Mouse (Mus musculus) spleen, adult 12 weeks (tissue): Measurements from ENCODE around the gene Grhpr.
"Not testable (repeated sequence)": the region's sequence is repeated elsewhere in the genome, so short reads cannot be mapped to it uniquely, and the experiment has no call there.

Source experiments
- DNase-seq: peaks from one replicate; pipeline ENCODE4 v3.0.0; 2022; ENCODE audit warnings: low spot score

The Grhpr gene

DNA sequence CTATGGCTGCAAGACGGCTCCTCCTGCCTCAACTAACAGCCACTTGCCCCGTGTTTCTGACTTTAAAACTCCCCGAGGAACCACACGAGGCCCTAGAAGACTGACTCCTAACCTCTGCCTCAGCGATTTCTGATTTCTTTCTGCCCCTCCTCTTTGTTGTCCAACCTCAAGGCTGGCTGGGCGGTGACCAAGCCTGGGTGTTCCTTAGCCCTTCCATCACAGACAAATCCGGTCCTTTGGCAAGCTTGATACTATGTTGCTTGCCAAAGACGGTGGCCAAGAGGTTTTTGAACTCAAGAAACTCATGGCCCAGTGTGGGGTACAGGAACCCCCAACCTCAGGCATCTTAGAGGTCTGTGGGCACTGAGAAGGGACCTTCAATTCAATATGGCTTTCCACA is 6.9 kb upstream of the Grhpr start:
- no peak for DNase-seq

DNA sequence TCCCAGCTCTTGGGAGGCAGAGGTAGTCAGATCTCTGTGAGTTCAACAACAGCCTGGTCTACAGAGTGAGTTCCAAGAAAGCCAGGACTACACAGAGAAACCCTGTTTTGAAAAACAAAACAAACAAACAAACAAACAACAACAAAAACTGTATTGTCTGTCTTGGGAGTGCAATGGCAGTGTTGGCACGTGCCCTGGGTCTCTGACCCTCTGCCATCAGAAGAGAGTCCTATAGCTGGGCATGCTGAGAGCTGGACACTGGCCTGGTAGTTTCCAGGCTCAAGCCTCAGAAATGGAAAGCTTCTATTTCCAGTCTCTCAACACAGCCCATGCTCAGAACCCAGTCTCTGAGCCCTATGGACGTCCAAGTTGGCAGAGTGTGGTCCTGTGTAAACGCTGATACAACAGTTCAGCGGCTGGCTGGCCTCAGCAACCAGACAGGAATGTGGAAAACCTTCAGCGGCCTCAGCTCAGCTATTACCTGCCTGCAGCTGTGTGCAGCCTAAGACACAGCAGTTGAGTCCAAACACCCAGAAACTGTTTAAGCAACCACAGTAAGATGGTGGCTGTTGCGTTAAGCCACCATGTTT is 5.1 kb upstream of the Grhpr start:
- no peak for DNase-seq

DNA sequence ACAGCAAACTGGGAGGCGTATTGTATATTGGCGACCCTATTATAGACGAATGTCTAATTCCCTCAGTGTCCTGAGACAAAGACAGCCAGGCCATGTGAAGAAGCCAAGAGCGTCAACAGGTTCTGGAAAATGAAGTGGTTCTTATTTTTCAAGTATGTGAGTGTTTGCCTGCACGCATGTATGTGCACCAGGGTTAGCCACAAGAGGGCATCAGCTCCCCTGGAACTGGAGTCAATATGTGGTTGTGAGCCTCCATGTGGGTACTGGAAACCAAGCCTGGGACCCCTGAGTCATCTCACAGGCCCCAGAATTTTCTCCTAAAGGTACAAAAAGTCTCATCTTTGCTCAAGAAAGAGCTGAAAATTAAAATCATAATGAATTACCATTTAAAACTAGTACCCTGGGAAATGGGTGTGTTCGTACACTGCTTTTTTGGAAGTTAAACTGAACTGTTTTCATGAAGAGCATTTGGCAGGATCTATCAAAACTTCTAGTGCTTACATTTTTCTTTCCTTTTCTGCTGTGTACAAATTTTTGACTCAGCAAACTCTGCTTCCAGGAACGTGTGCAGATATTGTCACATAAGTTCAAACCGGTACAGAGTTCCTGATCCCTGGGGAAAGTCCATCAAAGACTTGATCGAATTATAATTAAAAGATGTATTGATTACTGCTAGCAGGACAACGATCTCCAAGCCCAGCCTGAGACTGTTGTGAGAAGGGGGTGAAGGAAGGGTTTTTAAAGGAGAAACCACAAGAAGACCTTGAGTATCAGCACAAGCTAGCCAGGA is 4.1 kb upstream of the Grhpr start:
- DNase-seq: no peak

DNA sequence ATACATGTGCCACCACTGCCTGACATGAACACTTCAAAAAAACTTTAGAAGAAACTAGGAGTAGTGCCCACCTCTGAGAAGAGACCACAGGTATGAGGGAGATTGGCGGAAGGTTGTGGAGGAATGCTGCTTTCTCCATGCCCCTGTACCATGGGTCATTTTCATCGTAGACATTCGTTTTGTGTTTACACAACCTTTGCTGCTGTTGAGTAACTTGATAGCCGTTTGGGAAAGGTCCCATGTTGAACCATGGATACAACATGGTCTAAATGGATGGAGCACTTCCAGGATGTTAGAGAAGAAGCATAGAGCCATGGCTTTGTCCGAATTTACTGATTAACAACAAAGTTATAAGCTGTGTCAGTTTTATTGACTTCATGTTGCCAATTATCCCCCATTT is 3.0 kb upstream of the Grhpr start:
- DNase-seq: no peak

DNA sequence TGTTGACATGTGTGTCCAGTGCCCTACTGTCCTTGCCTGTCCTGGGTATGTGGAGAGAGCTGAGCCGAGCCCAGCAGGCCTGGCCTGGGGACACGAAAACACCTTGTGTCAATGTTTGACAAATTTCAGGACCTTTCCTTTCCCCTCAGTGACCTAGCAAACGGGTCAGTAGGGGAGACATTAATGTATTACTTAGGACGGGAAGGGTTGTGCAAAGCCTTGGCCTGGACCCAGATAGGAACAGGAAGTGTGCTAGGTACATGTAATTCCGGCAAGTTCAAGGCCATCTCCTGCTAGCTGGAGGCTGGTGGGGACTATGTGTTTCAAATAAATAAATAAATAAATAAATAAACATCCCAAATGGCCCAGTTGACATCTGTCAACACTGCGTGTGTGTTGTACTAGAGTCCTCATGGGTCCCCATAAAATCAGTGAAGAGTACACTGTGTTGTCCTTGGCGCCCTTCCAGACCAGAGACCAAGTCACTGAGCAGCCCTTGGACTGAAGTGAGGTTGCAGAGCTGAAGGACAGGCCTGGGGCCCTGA is 1.3 kb upstream of the Grhpr start:
- DNase-seq: no peak

DNA sequence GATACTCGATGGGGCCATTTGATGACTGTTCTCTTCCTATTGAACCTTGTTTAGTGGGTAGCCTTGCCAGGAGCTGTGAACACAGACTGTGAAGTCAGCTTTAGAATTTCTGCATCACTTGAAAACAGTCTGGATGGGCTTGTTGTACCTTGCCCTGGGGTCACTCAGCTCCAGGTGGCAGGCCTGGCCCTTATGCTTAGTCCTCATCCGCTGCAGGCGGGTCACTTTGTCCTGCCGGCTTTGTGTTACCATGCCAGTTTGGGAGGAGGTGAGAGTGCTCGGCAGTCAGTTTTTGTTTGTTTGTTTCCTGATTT is 736 bp downstream of the Grhpr start:
- no peak for DNase-seq

DNA sequence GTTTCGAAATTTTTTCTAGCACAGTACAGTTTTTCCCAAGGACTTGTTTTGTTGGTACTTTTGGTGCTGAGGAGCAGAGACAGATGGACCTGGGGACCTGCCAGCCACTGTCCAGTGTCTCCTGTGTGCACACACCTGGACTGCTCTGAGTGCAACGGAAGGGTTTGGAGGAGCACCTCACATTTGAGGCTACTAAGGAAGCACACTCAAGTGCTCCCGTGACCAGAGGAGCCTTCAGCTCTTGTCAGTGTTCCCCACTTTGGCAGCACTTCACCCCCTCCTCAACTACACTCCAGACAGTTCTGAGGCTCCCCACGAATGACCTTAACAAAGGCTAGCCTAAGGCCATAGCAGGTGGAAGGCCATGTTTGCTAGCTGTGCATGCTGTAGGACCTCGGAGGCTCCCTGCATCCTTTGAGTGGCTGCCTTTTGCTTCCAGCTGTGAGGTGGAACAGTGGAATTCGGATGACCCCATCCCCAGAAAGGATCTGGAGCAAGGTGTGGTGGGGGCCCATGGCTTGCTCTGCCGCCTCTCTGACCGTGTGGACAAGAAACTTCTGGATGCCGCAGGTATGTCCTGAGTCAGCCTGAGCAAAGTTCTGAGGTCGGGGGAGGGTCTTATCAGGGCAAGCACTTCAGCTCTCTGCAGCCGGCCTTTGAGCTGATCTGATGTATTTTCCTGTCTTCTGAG is 1.4 kb downstream of the Grhpr start:
- DNase-seq: no peak

DNA sequence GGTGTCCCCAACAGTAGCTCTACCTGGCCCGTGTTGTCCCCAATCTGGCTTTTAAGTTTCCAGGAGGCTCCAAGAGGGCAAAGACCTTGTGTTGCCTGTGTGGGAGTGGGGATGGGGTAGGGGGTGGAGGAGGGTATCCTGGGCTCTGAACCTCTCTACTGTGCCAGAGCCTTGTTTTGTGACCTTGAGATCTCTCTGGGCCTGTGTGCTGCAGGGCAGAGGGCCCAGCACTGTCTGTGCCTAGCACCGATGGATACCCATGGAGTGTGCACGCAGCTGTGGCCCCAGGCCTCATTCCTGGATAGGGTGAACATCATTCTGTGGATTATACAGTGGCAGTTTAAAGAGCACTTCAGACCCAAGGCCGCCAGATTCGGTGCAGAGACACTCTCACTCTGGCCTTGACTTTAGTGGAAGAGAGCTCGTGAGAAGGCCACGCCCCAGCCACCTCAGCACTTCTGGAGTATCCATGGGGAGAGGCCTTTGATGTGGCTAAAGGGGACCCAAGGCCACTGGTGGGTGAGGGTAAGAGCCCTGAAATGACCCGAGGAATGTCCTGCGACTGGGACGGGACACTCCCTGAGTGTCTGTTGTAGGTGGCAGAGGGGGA is 2.0 kb downstream of the Grhpr start:
- no peak for DNase-seq

DNA sequence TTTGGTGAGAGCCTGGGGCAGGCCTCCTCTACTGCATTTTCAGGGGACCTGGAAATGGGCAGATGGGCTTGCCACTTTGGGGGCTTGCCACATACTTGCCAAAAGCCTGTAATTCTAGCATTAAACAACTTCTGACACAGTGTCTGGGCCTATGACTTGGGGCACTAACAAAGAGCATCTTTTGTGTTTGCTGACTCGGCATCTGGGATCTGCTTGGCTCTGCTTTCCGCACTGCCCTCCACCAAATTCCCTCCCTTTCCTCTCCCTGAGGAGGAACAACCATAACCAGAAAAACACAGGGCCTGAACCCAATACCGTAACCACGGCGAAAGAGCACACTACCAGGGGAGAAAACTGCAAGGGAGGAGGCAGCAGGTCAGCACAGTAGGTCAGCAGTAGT is 9.4 kb downstream of the Grhpr start:
- no peak for DNase-seq

DNA sequence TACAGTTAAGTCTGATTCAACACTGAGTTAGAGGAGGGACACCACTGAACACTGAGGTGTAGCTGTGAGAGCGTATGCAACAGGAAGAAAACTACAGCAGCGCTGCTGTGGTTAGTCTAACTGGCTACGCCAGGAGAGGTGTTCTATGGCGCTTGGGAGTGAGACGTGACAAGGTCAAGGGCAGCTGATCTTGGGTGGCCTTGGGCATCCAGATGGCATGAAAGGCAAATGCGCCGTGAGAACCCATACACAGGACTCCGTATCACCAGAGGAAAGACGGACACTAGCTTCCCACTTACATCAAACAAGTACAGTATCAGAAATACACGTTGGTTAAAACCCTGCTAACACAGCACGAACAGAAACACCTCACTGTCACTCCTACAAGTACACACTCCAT is 11.1 kb downstream of the Grhpr start:
- not testable (repeated sequence) for DNase-seq

DNA sequence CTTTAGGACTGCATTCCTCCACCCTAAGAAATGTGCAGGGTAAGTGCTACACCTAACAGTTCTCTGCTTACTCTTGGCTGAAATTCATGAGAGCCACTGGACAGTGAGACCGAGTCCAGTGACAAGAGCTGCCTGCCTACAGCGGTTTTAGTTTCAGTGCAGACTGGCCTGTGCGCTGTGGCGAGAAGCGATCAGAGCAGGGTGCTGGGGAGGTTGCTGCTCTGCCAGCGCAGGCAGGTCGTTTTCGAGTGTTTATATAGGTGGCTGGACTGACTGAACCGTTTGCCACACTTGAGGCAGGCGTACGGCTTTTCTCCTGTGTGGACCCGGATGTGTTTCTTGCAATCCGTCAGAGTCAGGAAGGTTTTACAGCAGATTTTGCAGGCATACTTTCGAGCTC is 12.0 kb downstream of the Grhpr start:
- not testable (repeated sequence) for DNase-seq

DNA sequence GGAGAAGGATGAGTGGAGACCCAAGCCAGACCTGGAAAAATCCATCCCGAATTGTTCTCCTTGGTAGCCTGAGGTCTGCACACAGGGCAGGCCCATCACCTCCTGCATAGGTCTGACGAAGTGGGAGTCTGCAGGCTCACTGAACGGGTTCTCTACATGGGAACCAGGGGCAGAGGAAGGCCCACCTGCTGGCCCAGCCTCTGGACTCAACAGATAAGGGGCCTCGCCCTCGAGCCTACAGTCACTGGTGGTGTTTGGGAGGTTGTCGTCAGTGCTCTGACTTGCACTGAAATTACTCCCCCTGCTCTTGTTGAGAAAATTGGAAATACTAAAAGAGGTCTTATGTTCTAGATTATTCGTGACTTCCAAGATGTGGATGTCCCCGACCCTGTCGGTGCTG is 12.7 kb downstream of the Grhpr start:
- DNase-seq: peak; percentile 40

DNA sequence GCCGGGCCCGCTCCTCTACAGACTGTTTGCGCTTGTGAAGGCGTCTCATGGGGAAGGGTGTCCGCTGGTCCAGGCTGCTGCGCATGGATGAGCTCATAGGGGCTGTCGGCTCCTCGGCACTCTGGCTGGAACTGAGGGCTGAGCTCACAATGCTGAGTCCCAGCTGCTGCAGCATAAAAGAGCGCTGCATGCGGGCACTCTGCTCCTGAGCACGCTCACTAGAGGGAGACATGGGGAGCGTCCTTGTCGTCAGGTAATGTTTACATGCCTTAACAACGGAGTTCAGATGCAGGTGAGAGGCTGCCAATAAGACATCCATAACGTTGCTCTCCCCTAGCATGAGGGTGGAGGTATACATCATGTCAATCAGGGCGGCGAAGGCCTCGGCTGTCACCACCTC is 13.6 kb downstream of the Grhpr start:
- no peak for DNase-seq

DNA sequence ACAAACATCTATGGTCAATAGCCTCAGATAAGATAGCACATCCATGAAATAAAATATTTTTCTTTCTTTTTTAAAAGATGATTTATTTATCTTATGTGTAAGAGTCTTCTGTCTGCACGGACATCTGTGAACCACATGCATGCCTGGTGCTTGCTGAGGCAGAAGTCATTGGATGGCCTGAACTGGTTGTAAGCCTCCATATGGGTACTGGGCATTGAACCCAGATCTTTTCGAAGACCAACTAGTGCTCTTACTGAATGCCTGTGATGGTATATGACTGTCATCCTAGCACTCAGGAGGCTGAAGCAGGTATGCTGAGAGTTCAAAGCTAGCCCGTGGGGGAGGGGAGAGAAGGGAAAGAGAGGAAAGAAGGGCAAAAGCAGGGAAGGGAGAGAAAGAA is 16.9 kb downstream of the Grhpr start:
- DNase-seq: no peak

DNA sequence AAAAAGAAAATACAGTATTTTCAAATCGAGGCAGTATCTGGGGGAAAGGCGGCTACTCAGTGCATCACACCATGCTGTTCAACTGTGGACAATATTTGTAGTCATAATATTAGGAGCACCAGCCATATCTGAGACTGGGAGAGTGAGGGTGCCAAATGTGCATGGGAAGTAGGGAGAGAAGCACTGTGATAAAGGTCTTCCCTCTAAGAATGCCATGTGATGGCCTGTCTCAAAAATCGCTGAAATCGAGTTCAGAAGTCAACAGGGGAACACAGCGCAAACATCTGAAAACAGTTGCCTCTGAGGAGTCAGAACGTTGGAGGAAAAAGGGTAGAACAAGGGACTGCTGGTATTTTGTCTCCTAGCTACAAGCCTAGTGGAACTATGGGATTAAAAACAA is 18.8 kb downstream of the Grhpr start:
- no peak for DNase-seq

DNA sequence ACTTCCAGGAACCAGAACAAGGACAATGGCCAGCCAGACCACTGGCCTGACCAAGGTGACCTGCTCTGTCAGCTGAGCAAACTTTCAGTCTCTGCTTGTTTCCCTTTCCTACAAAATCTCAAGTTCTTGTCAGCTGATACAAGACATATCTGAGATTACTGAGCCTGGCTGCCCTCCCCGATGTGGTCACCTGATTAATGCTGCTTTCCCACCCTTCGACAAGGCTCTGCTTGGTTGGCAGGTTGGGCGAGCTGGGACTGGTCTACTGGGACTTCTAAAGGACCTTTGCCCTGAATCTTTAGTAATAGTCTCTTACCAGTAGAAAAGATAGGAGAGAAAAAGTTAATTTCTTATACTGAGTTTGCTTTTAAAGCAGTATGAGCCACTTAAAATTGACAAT is 24.3 kb downstream of the Grhpr start:
- DNase-seq: no peak

DNA sequence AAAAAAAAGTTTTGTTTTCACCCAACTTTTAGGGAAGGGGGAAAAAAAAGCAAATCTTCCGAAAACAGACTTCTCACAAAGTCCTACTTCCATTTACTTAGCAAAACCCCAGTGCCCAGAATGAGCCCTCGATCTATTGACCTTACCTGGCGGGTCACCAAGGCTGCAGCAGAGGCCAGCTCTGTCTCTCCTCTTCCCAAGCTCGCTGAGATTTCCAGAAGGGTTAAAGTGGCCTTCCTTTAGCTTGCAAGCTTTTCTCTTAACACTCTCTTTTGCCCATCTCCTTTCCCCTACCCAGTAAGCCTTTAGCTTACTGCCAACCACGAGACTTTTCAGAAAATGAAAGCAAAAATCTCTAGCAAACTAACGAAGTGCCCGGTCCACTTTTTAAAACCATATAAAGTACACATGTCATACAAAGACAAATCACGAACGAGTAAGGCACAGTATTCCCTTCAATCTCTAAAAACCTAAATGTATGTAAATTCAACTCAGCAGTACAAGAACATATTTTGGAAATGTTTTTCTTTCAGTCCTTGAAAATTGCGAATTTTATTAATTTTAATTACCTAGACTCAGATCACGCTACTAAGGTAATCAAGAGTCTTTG is 29.7 kb downstream of the Grhpr start:
- DNase-seq: no peak

DNA sequence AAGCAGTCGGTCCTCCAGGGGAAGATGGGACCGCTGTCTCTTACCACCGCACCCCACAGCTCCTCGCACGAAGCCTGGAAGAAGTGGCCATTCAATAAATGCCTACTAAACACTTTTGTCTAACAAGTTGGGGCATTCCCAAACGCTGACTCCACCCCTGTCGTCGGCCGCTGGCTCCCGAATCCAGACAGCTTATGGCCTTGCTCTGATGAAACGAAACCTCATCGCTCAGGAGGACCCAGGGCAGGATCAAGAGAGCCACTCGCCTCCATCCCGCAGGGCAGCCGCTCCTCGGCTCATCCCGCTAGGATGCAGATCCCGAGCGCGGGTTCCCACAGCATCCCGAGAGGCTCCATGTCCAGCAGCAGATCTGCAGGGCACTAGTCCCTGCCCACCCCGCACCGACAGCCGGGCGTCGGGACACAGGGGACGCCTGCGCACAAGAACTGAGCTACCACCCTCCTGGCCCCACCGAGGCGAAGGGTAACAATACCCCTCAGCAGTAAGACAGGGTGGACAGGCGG is 30.4 kb downstream of the Grhpr start:
- DNase-seq: peak; percentile 63

DNA sequence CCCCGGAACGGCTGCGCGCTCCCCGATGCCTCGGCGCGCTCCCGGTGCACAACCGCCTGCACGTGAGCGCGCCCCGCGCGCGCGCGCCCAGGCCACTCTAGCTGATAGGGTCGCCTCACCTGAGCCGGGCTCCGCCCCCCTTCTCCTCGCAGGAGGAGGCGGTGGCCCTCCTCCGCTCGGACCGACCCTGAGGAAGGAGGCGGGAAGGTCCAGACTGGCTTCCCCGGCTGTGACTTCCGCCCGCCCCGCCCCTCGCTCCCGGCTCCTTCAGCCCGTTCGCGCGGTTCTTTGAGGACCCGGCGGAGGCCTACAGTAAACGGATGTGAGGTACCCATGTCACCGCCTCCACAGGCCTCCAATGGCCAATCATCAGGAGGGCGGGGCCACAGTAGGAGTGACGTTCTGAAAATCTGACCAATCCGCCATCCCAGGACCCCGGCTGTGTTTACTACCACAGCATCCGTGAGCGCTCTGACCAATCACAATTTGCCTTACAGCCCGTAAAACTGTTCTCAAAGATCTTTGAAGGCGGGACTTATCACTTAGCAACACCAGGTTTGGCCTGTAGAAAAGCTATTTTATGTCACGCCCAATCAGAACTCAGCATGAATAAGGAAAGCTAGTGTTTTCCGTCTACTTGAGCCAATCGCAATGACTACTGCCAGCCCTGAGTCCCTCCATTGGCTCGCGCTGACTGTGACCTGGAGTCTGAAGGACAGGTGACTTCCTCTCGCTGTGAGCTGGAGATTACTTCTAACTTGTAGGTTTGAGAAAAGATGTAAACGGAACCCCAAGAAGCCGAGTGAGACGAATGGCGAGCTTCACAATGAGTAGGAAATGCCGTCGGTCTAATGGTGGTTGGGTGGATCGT is 31.1 kb downstream of the Grhpr start, which contains the start of gene Zbtb5:
Gene Zbtb5, minus strand, starts transcription at position 308 of the 871 bp plus-strand sequence.
- DNase-seq: peak; percentile 99

DNA sequence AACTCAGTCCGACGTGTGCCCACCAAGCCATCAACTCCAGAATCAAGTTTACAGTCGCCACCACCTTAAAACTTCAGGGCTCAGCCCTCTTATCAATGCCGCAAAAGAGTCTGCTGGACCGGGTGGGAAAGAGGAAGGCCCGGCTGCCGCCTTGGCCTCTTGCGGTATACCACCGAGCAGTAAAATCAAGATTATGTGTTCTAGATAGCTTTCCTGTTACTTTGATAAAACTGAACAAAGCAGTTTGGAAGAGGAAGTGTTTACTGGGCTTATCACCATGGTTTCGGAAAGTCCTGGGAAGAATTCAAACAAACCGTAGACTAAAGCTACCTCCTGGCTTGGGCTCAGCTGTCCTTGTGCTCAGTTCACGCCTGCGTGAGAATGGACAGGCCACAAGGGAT is 31.8 kb downstream of the Grhpr start:
- DNase-seq: no peak

DNA sequence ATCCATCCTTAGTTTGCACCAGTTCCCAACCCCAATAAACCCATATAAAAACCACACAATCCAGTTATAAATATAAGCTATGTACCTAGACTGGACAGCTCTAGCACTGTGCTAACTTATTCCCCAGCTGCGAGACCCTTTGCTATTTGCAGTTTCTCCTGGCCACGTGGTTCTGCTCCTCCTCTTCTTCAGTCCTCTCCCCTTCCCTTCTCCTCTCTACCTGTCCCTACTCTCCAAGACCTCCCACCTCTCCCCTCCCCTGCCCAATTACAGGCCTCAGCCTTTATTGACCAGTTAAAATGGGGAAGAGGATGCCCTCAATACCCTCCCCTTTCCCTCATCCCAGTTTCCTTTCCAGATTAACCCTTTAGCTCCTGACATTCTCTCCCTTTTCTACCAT is 32.3 kb downstream of the Grhpr start:
- no peak for DNase-seq
